Mouse (Mus musculus) frontal cortex, postnatal 36 days (tissue): ENCODE results near the gene Timp3.
"Not testable (repeated sequence)": the region's sequence is repeated elsewhere in the genome, so short reads cannot be mapped to it uniquely, and the experiment has no call there.

Experiments used
- DNase-seq, 2 experiments: peaks; one replicate each; pipeline ENCODE4 v3.0.0; 2022; ENCODE audit warnings: low spot score in 2 of 2

The Timp3 gene

GRCm38 (mm10) chr10:86346235-86346840 lies 46.2 kb downstream of the Timp3 start:
- DNase-seq, result no peak

DNA sequence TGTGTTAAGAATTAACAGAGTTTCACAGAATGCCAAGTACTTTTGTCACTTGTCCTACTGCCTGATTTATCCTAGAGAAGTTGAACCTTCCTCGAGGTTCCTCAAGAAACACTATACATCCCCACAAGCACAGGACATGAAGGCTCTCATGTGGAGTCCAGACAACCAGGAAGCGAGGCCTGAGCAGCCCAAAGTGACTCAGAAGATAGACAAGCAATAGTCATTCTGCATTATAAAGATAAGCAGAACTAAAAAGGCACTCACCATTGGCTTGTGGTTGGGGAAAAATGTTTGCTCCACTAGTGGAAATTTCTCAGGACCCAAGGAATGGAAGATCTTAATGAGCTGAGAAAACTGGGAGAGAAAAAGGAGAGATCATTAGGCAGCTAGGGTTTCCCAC lies 51.1 kb downstream of the Timp3 start:
- DNase-seq, result no peak

- DNase-seq, result no peak
Measured at GRCm38 (mm10) chr10:86352521-86352920, 52.3 kb downstream of the Timp3 start.

DNA sequence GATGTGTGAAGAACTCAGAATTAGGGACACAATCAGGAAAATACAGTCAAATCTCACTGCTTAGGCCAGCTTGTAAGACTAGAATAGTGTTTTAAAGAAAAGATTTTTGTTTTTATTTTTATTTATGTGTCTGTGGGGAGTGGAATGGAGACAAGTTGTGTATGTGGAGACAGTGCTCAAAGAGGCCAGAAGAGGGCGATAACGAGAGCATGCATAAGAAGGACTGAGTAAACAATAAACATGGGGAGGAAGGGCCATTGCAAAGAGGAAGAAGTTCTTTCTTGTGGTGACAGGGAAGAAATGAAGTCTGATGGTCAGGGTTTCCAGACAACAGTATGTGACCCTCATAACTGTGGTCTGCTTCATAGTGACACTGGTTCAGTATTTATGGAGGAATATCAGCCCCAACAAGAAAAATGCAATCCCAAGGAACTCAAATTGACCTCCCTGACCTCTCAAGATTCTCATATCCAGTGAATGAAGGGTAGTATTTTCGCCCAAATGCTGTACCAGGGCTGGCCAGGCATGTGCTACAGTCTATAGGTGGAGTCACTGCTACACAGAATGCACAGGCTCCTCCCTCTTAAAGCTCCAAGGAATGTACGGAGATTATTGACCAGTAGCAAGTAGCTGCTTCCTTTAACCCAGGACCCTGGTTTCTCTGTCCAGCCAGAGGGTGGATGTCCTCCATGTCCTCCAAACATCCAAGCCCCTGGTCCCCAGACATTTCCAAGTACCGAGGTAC lies 56.8 kb downstream of the Timp3 start:
- DNase-seq, result no peak

GRCm38 (mm10) chr10:86358307-86358975 lies 58.3 kb downstream of the Timp3 start:
- DNase-seq, result no peak

DNA sequence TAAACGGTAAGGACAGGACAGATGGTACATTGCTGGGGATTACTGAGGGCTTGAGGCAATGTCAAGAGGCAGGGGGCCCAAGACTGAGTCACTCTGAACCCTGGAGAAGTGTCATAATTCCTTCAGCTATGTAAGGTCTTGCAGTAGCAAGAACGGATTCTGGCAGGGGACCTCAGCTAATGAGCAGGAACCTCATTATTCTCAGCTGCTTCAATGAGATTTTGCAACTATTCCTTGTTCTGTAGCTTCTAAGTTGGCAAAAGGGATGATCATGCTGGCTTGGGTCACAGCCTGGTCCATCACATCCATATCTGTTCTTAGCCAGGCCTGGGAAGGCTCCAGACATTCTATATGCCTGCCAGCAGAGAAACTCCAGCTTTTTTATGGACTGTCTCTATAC lies 59.0 kb downstream of the Timp3 start:
- no peak for DNase-seq

DNA sequence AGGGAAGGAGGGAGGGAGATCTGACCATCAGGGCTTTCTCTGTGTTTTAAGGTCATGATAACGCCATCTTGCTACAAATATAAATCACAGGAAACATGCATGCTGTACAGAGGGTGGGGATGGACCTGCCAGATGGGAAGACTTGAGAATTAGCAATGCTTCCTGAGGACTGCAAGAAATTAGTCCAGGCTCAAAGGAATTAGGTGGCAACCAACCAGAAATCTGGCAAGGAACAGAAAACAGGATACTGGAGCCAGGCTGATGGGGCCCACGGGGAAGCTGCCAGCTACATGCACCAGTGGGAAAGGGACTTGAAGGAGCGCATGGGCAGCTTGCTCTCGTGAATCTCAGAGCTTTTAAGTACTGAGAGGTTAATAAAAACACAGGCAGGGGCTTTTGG lies 59.5 kb downstream of the Timp3 start:
- DNase-seq, result no peak

DNA sequence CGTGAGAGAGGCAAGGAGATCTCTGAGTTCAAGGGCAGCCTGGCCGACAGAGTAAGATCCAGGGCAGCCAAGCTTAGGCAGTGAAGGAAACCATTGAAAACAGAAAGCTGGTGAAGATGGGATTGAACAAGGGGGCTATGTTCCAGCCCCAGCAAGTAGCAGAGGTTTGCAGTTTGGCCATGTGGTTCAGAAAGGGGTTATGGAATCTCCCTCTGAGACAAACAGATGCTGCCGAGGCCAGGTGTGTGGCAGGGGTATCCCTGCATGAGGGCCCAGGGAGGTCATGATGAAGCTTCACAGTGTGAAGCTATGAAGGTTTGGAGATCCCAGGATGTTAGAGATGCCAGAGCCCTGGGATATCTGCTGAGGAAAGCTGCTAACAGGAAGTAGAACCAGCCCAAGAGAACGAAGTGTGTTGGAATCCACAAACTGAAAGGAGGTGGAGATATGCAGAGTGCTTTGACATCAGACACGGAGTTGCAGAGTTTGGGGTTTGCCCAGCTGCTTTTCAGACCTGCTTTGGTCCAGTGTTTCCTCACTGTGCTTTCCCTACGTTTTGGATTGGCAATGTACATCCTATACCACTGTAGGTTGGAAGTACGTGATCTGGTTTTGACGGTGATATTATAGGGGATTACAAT lies 63.6 kb downstream of the Timp3 start:
- no peak for DNase-seq

- no peak for DNase-seq
Measured at GRCm38 (mm10) chr10:86365632-86366092, 65.5 kb downstream of the Timp3 start.

DNA sequence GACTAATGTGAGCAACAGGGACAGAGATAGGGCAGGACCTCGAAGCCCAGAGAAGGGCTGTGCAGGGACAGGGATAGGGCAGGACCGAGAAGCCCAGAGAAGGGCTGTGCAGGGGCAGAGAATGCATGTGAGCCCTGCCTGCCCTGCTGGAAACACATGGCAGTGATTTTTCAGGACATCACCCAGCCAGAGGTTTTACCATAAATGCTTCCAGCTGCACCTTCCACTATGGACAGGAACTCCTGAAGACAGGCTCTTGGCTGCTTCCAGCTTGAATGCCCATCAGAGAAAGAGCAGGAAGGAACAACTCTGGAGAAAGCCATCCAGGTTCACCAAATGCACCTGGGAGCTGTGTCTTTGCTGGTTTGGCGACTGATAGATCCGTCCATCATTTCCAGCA lies 67.2 kb downstream of the Timp3 start:
- DNase-seq, result no peak

DNA sequence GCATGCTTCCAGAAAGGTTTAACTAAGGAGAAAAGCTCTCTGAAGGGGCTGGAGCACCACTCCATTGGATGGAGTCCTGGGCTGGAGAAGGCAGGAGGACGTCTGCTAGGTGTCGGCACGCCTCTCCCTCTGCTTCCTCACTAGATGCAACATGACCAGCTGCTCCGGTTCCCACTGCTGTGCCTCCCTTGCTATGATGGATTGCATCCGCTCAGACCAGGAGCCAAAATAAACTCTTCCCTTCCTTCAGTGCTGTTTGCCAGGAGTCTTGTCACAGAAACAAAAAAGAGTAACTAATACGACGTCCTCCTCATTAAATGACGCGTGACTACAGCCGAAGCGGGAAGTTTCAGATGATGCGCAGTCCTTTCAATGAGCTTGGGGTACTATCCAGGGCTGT lies 68.6 kb downstream of the Timp3 start:
- DNase-seq, result no peak

DNA sequence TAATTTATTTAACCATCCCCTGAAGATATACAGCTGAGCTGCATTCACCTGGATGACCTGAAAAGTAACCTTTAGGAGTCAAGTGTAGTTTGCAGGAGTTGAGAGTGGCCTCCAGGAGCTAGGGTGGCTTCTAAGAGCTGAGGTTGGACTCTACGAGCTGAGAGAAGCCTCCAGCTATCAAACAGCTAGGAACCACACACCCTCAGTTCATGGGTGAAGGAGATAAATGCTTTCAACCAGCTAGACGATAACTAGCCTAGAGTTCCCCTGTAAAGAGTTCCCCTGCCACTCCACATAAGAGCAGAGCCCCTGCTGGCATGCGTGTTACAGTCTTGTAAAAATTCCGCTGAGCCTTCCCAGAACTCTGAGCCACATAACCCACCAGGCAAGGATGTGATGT lies 69.2 kb downstream of the Timp3 start:
- no peak for DNase-seq

DNA sequence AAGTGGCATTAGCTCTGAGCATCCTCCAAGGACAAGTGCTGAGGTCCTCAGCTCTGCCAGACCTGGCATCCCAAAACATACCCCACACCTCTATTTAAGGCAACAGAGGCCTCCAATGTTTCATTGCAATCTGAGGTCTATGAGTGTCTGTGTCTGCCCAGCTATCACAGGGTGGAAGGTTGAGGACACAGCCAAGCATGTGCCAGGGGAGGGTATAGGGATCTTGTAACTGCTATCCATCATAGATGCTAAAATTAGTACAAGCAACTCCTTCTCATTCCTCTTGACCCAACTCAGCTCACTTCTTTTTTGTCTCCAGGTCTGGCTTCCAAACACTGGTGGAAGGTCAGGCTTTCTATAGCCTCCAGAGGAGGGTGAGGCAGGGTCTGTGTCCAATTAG lies 71.4 kb downstream of the Timp3 start:
- DNase-seq, result no peak

DNA sequence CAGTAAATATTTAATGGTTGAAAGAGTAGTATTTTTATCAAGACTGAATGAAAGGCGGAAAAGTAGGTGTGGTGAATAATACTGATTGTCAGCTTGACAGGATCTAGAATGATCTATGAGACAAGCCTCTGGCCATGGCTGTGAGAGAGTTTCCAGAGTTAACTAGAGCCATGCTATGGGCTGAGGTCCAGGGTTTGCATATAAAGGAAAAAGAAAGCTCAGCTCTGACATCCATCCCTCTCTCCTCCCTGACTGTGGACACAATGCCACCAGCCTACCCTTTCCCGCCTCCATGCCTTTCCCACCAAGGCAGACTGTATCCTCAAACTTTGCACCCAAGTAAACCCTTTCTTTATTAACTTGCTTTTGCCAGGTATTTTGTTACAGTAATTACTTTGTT lies 73.9 kb downstream of the Timp3 start:
- DNase-seq, result no peak

DNA sequence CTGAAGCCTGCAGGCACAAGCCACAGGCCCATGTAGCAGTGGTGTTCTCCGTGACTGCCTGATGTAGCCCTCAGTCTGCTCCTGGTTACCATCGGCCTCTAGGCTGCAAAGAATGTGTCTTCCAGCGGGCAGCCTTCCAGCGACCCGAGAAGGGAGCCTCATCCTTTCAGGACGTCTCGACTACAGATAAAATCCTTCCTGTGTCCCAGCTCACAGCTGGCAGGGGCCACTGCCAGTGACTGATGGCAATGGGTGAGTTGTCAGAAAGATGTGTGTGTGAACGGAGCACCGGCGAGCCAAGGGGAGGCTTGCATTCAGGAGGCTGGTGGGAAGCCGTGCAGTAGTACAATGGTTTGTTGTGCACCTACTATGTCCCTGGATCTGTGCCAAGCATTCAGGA lies 75.7 kb downstream of the Timp3 start:
- DNase-seq, result no peak

- no peak for DNase-seq
Measured at GRCm38 (mm10) chr10:86376392-86377185, 76.4 kb downstream of the Timp3 start.

- not testable (repeated sequence) for DNase-seq
Measured at GRCm38 (mm10) chr10:86378803-86379202, 78.6 kb downstream of the Timp3 start.

DNA sequence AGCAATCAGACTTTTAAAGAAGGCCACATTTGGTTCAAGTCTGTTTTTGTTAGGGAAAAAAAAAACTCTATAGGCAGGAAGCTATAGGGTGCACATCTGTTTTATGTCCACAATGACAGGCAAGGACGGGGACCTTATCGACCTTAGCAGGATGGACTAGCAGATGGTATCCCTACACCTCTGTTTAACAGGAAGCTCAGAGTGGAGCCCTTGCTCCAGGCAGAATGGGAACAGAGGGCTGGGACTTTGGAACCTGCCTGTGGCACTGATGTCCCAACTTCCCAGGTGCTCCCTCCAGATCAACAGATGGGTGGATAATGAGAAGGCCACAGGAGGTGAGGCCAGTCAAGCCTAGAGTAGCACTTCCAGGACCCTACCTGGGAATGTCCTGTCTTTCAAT lies 80.5 kb downstream of the Timp3 start:
- DNase-seq, result no peak

DNA sequence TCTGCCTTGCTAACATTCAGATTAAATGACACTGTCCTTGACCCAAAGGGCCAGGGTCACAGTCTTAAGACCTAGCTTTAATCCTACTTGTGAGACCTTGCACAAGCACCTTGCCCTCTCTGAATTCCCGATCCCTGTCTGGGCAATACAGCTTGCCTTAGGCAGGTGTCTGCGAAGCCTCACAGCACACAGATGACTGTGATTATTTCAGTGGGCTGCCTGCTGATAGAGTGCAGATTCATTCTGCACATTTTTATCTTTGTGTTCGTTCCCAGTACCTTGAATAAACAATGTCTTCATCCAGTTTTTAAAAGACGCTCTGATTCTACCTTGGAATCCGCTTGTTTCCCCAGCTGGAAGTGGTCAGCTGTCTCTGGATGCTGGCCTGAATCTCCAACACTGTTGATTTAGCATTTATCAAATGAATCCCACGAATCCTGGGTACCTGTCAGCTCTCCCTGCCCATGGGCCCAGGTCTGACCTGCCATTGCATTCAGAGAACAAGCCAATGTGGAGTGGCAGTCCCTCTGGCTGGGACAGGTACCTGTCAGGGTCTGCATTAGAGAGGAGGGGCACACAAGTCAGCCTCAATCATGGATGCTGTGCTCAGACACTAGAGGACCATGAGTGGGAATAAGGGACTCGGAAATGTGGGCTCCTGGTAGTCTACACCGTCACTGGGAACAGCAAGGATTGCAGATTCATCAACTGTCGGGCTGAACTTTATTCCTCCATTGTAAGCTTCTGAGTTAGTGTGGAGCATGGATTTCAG lies 81.2 kb downstream of the Timp3 start:
- no peak for DNase-seq

- no peak for DNase-seq
Measured at GRCm38 (mm10) chr10:86381922-86382260, 81.7 kb downstream of the Timp3 start.

DNA sequence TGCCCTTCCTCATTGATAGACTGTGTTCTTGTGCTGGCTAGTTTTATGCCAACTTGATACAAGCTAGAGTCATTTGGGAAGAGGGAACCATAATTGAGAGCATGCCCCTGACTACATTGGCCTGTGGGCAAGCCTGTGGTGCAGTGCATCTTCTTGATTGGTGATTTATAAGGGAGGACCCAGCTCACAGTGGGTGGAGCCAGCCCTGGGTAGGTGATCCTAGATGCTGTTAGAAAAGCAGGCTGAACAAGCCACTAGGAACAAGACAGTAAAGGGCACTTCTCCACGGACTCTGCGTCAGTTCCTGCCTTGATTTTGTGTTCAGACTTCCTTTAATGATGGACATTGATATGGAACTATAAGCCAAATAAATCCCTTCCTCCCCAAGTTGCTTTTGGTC lies 84.5 kb downstream of the Timp3 start:
- DNase-seq, result no peak
